Mouse (Mus musculus): ENCODE results near the gene Fbxl15.

The Fbxl15 gene

DNA sequence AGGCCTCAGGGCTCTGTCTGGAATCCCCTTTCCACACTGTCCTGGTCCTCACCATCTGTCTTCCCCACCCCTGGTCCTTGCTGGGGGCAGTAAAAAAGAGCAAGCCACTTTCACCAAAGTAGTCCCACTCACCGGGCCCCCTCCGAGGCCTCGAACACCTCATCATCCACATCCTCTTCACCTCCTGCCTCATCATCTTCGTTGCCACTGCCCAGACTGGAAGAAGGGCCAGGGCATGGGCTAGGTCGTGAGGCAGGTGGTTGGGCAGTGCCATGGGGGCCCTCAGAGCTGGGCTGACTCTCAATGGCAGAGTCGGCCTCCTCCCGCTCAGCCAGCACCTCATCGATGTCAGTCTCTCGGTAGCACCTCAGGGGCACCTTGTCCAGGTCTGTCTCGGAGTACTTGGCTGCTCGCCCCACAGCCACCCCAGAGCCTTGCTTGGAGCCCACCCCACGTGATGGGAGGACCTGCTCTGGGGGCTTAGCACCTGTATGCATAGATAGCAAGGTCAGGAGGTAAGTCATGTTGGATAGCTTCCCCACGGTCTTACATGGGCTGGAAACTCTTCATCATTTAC lies 4.9 kb upstream of the Fbxl15 start:
- DNase-seq (ENCODE audit: low spot score in 2 of 2) = no peak

DNA sequence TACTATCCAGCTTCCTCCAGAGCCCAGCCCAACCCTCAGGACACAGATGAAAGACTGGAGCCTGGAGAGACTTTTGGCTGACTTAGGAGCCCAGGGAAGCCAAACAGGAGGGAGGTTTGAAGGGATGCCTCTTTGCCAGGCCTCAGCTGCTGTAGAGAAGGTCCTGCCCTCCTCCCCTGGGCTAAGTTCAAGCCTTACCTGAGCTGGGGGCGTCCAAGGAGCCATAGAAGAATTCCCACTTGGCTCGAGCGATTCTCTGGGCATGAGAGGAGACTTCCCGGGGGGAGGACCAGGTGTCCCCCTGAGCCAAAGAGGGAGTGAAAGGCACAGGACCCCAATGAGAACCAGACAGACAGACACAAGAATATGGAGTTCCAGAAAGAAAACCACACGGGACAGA lies 4.3 kb upstream of the Fbxl15 start:
- no peak for DNase-seq (ENCODE audit: low spot score in 2 of 2)

DNA sequence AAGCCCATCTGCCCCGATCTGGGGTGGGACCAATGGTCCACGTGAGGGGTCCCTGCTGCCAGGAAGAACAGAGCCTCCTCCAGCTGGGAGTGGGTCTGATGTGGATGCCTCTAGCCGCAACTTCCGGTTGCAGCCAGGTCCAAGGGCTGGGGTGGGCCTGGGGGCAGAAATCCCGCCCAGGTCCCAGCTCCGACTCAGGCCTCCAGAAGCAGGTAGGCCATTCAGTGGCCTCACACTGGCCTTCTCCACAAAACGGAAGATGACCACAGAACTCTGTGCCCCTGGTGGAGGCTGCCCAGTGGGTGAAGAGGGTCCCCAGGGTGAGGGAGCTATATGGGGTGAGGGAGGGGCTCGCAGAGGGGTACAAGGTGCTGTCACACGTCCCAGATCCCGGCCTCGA lies 3.6 kb upstream of the Fbxl15 start:
- DNase-seq (ENCODE audit: low spot score in 2 of 2) = no peak

DNA sequence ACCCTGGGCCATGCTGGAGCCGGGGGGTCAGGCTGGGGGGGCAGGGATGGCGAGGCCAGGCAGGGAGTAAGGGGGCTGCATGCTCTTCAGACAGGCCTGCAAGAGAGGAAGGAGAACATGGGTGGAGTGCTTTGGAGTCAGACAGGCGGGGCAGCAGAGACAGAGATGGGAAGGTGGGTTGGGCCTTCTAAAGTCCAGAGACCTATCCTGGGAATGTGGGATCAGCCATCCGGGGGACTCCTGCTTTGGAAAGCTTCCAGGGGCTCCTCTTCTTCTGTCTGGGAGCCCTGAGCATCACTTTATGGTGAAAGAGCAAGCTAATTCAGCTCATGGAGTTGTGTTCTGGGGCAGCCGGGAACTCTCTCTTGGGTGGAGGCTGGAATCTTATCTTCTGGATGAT lies 3.1 kb upstream of the Fbxl15 start:
- no peak for DNase-seq (ENCODE audit: low spot score in 2 of 2)

DNA sequence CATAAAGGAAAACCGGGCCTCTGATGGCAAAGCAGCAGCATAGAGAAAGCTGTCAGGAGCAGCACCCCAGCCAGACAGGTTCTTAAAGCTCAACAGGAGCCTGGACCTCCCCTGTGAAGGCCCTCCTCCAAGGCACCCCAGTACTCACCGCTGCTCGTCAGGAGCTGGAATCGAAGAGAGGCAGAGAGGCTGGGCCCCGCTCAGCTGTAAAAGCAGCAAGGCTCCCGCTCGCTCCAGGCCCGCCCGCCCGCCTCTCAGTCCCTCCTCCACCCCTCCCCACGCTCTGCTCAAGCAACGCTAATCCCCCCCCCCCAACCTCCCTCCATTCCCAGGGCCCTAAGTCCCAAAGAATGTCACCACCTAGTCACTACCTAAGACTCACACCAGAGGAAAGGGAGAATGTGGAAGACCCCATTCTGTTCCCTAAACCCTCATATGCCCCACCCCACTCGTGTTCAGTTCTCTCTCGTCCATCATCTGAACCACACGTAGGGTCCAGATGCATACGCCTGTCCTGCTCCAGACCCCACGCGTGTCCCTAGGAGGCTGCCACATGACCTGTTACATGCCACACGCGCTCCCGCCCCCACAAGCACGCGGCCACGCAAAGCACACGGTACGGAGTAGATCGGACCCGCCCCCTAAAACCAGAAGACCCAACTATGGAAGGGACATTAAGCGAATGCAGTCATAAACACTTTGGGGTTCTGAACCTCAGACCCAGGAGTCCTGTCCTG lies 1.8 kb upstream of the Fbxl15 start:
- DNase-seq (ENCODE audit: low spot score in 2 of 2) = peak in 1 of 2 experiments; percentile 56

DNA sequence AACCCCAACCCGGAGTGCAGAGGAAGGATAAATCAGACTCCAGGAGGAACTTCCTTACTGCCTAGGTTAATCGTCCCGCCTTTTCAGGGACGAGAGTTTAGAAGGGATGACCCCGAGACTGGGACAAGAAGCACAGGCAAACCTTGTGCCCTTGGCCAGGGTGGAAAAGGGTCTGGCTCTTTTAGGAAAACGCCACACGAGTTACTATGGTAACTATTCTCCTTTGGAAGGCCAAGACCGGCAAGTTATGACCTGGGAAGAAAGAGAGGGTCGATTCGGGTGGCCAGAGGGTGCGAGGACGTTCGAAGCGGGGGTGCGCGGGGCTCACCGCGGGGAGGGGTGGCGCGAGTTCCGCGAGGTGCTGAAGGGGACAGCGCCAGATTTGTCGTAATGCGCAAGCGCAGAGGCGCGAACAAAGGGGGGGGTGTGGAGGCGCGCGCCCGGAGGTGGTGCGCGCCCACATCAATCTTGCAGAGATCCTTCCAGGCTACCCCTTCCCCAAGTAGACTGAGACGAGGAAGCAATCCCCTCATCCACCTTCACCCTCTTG lies 1.2 kb upstream of the Fbxl15 start, which contains the start of gene Psd:
Gene Psd, minus strand, starts transcription at position 401 of the 550 bp plus-strand sequence.
- DNase-seq (ENCODE audit: low spot score in 2 of 2) = peak in 1 of 2 experiments; percentile 67

DNA sequence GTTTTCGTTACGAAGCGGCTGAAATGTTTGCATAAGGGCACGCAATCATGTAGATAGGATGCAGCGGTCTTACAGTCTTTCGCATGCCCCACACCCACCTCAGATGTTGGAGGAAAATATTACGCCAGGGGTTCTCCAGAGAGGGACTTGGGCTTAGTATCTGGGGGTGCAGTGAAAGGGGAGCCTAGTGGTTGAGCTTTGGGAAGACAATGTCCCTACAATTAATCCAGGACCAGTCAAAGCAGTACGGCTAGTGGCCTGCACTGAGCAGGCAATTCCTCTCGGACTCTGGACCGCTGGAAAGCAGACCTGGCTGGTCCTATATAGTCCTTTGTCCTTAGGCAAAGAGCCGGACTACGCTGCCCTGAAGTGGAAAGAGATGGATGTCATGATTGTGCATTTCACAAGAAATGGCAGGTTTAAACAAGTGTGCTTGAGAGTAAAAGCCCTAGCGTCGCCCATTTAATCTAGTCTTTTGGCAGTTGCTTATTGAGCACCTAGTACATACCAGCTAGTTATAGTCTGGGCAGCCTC lies 386 bp upstream of the Fbxl15 start:
- no peak for DNase-seq (ENCODE audit: low spot score in 2 of 2)

DNA sequence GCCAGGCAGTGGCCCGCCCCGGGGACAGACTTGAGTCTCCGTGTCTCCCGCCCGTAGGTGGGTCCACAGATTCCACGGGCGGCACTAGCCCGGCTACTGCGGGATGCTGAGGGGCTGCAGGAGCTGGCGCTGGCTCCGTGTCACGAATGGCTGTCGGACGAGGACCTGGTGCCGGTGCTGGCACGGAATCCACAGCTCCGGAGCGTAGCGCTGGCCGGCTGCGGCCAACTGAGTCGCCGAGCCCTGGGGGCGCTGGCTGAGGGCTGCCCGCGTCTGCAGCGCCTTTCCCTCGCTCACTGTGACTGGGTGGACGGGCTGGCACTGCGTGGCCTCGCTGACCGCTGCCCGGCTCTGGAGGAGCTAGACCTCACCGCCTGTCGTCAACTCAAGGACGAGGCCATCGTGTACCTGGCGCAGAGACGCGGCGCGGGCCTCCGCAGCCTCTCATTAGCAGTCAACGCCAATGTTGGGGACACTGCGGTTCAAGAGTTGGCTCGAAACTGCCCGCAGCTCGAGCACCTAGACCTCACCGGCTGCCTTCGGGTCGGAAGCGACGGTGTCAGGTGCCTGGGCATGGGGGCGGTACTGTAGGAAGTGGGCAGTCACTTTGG lies 1.2 kb downstream of the Fbxl15 start:
- no peak for DNase-seq (ENCODE audit: low spot score in 2 of 2)

DNA sequence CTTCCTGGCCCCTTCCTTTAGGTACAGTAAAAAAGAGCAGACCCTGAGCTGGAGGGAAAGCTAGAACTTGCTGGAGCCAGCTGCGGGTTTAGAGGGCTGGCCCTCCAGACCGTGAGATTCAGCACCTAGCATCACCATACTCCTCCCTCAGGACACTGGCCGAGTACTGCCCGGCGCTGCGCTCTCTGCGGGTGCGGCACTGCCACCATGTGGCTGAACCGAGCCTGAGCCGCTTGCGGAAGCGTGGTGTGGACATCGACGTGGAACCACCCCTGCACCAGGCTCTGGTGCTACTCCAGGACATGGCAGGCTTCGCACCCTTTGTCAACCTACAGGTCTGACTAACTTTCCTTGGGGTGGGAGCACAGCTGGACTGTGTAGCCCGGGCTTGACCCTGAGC lies 2.0 kb downstream of the Fbxl15 start:
- DNase-seq (ENCODE audit: low spot score in 2 of 2) = peak in 1 of 2 experiments; percentile 83

DNA sequence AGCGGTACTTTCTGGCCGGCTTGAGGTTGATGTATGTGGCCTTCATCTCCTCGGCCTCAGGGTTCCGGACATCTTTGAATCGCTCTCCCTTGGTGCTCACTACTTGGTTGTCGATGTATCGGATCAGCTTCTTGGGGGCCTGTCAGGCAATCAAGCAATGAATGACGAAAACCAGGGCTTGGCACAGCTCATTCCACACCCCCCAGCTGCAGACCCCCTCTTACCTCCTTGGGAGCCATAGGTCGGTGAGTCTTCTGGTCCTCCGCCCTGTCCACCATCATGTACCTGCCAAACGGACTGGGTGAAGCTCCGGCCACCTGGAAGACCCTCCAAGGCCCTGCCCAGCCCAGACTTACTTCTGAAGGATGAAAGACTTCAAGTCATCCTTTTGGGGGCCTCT lies 2.7 kb downstream of the Fbxl15 start:
- DNase-seq (ENCODE audit: low spot score in 2 of 2) = no peak

DNA sequence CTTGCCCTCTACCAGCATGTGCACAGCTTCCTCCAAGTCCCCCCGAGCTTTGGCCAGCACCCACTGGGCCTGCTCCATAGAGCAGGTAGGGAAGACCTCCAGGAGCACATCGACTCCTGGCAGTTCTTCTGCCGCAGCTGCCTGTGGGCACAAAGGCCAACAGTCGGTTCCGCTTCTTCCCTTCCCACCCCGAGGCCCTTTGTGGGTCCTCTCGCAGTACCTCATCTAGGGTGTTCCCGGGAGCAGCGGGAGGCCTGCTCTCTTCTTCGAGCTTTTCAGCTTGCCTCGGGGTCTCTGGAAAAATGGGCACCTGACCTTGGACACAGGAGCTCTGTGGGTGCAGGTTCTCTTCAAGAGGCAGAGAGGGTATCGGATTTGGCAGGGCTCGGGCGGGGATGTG lies 3.3 kb downstream of the Fbxl15 start:
- DNase-seq (ENCODE audit: low spot score in 2 of 2) = no peak

DNA sequence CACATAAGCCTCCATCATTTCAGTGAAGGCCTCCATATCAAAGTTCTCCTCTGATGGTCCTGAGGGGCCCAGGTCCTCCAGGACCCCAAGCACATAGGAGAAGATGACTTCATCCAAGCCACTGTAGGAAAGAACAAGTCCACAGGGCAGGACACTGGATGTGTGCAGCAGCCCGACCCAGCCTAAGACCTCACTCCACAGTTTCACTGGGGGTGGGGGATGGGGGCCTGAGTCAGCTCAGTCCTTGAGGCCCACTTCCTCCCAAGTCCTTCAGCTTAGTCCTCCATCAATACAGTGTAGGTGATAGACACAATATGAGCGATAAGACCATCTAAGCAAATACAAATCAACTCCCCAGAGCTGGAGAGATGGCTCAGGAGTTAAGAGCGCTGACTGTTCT lies 4.0 kb downstream of the Fbxl15 start:
- no peak for DNase-seq (ENCODE audit: low spot score in 2 of 2)

DNA sequence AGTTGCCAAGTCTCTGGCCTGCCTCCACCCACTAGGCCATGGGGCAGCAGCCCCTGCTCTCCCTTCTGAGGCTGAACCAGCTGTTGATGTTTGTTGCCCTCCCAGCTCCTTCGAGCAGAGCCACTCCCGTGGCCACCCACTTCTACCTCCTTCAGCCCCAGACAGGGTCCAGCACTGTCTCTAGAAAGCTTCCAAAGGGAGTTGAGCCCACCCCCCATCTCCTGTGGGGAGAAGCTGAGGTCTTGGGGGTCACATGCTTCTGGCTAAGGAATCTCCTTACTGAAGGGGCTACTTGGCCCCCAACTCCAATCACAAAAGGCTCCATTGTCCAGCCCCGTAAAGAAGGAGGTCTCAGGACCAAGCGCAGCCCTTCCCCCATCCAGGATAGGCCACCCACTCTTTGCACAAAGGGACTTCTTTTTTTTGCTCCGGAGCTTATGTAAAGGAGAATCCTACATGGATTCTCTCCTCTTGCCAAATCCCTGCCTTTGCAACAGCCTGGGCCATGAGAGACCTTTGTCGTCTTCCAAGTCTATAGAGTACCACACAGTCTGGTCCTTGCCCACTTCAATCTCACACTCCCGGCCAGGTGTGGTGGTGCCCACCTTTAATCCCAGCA lies 4.8 kb downstream of the Fbxl15 start:
- no peak for DNase-seq (ENCODE audit: low spot score in 2 of 2)

DNA sequence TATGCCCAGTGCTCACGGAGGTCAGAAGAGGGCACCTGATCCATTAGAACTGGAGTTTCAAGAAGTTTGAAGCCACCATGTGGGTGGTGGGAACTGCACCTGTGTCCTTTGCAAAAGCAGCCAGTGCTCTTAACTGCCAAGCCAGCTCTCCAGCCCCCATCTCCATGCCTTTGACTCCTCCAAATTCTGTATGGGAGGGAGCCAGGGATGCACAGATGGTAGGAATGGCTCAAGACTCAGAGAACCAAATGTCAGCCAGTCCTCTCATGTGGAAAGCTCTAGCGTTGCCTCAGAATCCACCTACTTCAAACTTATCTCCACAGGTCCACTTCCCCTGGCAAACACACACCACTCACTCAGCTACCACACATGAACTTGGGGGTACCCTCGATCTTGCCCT lies 5.9 kb downstream of the Fbxl15 start:
- no peak for DNase-seq (ENCODE audit: low spot score in 2 of 2)

DNA sequence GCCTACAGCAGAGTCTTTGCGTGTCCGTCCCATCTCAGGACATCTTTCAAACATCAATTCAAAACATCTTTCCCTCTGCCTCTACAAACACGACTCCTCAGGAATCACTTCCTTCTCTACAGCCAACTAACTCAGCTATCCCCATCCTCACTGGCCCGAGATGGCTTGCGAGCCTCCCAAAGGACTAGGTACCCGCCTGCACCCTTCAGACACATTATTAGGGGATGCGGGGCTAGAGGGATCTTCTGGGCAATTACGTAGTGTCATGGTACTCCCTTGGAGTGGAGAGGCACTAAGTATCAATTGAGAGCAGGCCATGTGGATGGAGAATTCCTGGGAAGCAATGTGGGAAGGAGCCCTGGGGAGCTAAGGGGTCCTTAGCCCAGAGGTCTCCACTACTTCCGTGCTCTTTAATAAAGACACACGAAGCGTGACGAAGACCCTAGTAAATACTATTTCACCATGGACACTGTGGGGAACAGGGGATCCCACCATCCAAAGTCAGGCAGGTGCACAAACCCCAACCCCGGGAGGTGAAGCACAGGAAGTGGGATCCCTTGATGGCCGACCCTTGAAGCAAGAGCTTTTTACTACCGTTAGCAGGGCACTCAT lies 9.8 kb downstream of the Fbxl15 start:
- no peak for DNase-seq (ENCODE audit: low spot score in 2 of 2)

DNA sequence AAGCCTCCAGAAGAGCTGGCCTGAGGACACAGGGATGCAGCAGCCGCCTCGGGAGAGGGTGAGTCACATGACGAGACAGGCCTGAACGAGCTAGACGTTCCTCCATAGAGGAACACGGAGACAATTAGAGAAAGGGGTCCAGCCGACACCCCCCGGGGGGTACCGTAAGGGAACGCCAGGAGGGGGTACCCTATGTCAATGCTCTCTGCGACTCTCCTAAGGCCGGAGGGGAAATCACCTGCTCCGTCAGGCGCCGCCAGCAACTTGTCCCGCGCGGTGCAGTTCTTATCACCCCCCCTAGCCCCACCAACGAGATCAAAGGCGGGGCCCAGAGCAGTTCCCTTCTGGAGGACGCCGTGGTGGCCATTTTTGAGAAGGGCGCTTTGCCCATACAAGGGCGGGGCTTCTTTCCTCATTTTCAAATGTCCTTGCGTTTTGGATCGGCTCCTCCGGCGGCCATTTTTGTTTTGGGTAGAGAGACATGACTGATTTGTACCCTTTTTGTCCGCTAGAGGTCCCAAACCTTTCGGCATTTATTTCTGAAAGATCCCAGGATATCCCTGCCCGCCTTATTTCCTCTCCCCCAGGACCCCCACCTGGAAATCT lies 10.4 kb downstream of the Fbxl15 start, which contains the start of gene Cuedc2:
Gene Cuedc2, minus strand, starts transcription at position 372 of the 606 bp plus-strand sequence.
- DNase-seq (ENCODE audit: low spot score in 2 of 2) = peak; percentile 92 to 100

DNA sequence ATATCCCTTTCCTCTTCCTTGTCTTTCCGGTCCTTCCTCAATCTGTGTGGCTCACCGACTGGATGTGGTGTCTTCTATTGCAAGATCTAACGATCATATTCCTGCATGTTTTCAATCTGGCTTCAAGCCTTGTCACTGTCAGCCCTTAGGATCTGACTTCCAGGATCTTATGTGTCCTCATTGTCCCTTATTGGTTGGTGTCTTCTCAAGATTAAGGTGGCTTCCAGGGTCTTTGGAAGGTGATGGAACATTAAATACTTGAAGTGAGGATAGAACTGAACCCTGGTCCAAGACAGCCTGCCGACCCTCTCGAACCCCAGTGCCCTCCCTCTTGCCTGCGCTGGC lies 10.9 kb downstream of the Fbxl15 start:
- no peak for DNase-seq (ENCODE audit: low spot score in 2 of 2)

DNA sequence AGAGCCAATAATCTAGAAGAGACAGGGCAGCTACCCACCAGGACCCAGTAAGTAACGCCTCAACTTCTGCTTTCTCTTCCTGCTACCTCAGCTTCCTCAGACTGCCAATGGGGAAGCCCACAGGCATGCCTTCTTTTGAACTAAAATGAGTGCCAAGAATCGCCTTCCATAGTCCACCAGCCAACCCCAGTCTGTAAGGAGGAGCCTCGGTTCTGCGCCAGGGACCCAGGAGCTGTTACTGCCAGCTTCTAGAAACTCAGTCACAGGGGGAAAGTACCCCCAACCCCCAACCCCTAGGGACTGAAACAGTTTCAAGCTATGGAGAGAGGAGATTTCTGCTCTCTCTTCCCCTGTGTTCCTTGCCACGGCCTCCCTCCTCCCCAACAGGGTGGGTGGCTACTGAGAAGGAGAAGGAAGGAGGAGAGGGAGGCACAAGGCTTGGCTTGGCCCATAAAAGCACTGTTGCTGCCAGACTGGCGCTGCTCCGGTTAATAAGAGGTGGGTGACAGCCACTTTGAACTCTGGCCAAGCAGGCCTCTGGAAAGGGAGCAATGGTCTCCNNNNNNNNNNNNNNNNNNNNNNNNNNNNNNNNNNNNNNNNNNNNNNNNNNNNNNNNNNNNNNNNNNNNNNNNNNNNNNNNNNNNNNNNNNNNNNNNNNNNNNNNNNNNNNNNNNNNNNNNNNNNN lies 11.4 kb downstream of the Fbxl15 start:
- DNase-seq (ENCODE audit: low spot score in 2 of 2) = peak in 1 of 2 experiments; percentile 49

DNA sequence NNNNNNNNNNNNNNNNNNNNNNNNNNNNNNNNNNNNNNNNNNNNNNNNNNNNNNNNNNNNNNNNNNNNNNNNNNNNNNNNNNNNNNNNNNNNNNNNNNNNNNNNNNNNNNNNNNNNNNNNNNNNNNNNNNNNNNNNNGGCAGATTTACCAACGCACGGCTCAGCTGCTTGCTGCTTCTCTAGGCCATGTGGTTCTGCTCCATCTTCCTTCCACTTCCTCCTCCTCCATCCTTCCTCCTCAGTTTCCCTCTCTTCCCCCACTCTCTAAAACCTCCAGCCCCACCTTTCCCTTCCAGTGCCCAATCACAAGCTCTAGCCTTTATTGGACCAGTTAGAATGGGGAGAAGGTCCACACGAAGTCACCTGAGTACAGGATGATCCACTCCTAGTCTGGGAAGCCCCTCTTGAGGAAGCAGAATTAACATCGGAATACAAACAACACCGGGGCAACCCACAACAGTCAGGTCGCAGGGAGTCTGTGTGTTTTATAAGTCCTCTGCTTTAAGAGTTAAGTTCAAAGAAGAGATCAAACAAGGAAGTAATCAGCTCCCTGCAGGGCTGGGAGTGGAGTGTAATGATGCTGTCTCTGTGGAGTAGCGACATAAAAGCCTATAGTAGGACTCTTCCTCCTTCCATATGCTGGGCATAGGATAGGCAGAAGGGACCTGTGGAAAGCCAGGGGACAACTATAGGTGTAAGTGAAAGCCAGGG lies 16.9 kb downstream of the Fbxl15 start:
- no peak for DNase-seq (ENCODE audit: low spot score in 2 of 2)

DNA sequence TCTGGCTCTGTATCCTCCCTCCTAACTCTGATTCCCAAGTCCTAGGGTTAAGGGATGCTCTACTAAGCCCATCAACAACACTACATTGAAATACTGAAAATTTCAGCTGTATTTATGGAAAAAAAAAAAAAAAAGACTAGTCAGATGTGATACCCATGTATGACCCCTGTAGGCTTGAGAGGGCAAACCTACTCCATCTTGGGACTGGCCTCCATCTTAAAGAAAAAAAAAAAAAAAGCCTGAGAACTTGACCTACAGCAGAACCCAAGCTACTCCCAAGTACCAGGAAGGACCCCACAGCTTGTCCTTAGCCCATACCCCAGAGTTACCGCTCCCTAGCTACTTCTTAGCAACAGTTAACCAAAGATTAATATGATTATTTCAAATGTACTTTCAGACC lies 19.2 kb downstream of the Fbxl15 start:
- no peak for DNase-seq (ENCODE audit: low spot score in 2 of 2)
